Mouse (Mus musculus) bone marrow, adult 2 months (tissue): ENCODE measurements at regions not wholly inside any gene's neighbourhood (a gene's known extent, or its start where the extent isn't known, plus 50 kb on each side); places are given as distances from the start of the nearest gene placed in this dataset.

Experiments used
- CTCF ChIP-seq: fragments of 200-500 bp; IDR thresholded peaks from 2 replicates; pipeline ENCODE4 v1.5.1; 2011; ENCODE audit warnings: low read length, control low read depth; ENCODE audit not compliant: control insufficient read depth, insufficient read depth
- POLR2A ChIP-seq: fragments of 200-500 bp; IDR thresholded peaks from 2 replicates; pipeline ENCODE4 v1.6.1; 2011; ENCODE audit warnings: low read depth, mild to moderate bottlenecking, control low read depth, low read length, borderline replicate concordance; ENCODE audit not compliant: control insufficient read depth

- TF ChIP-seq POLR2A (no peak), CTCF (no peak)
These were observed 414.0 kb downstream of the Zfp536 start for GRCm38 (mm10) chr7:37359473-37359872.
